Mouse (Mus musculus) kidney, postnatal 36 days (tissue): ENCODE data around the gene Apol9b.

ENCODE experiments used
- DNase-seq, 2 experiments: peaks; one replicate each; pipeline ENCODE4 v3.0.0; 2021 to 2022; ENCODE audit warnings: mixed read lengths in 2 of 2

The Apol9b gene

GRCm38 (mm10) chr15:77748414-77748813 lies 19.6 kb downstream of the Apol9b start:
- no peak for DNase-seq

DNA sequence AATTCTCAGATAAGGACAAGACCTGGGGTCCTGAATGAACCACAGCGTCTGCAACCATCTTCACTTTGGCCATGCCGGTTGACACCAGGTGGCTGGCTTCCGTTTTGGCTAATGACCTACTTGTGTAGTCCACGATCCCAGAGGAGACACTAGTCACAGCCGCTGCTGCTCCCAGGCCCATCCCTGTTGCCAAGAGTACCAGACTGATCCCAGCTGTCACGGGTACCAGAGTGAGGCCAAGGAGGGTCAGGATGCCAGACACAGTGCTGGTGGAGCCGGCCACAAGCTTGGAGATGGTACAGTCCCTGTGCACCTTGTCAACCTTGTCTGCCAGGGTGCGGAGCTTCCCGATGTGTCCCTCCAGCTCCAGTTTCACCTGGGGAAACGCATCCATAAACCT lies 20.9 kb downstream of the Apol9b start:
- DNase-seq = no peak

- DNase-seq = peak; percentile 43 to 73
These were observed 21.6 kb downstream of the Apol9b start for GRCm38 (mm10) chr15:77750461-77750860.

DNA sequence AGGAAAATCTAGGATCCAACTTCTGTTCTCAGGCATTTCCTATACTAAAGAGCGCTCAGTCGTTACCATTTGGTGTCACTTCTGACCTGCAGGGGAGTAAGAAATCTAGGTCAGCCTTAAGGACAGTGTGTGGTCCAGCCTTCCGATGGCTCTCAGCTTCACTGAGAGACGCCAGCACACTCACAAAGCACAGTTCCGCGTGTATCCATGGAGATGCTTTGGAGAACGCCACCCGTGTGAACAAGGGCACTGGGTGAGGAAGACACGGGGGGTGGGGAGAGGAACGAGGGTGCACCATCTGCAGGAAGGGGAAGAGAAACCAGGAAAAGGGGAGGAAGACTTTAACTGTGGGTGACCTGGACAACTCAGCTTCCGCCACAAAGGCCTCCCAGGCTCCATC lies 23.6 kb downstream of the Apol9b start:
- DNase-seq = no peak

DNA sequence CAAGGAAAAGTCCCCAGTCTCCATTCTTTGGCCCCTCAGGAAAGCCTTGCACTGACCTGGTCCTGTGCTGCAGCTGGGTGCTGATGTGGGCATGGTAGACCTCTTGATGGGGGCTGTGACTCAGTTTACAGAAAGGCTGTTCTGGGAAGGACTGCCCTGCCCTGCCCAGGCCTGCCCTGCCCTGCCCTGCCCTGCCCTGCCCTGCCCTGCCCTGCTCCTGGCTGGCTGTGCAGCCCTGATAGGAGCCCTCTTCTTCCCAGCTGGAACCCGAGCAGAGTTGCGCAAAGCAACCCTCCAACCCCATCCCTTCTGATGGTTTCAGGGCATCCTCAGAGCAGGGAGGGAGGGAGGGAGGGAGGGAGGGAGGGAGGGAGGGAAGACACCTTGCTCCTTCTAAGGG lies 26.3 kb downstream of the Apol9b start:
- DNase-seq = no peak

- no peak for DNase-seq
These were observed 27.2 kb downstream of the Apol9b start for GRCm38 (mm10) chr15:77756081-77756480.

DNA sequence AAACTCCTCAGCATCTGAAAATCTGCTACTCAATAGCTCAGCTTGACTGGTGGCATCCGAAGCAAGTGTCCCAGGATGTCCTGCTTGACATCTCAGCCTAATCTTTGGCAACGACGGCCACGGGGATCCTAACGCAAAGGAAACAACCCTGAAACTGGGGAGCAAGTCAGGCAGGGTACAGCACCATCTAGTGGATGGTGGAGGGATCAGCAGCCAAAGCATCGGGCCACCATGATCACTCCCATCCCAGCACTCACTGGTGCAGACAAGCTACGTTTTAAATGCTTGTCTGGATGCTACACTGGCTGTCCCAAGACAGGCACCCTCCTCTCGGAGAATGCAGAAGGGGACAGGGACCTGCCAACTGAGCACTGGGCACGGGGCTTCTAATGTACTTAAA lies 28.0 kb downstream of the Apol9b start, which contains the start of gene Apol8:
Gene Apol8, minus strand, starts transcription at position 156 of the 400 bp plus-strand sequence.
- peak; percentile 35 to 67 for DNase-seq

- no peak for DNase-seq
These were observed 28.9 kb downstream of the Apol9b start for GRCm38 (mm10) chr15:77757586-77758226.

GRCm38 (mm10) chr15:77760037-77760436 lies 31.2 kb downstream of the Apol9b start:
- DNase-seq = no peak

GRCm38 (mm10) chr15:77761083-77761482 lies 32.2 kb downstream of the Apol9b start:
- no peak for DNase-seq

GRCm38 (mm10) chr15:77761561-77762380 lies 32.9 kb downstream of the Apol9b start:
- peak; percentile 39 to 66 for DNase-seq

DNA sequence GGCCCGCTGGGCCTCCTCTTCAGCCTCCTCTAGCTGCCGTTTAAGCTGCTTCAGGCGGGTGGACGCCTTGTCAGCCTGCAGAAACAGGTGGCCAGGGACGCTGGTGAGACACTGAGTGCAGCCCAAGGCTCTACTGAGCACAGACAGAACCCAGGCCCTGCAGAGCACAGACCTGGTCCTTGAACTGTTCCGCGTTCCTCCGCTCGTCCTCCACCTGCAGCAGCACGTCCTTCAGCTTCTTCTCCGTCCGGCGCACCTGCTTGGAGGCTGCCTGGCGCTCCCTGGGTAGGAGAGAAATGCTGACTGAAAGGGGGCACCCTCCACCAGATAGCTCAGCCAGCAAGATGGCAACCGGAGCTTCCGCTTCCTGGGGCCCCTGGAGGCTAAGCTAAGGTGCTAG lies 34.2 kb downstream of the Apol9b start:
- DNase-seq = no peak

GRCm38 (mm10) chr15:77763702-77764101 lies 34.9 kb downstream of the Apol9b start:
- DNase-seq = no peak

GRCm38 (mm10) chr15:77764391-77765006 lies 35.7 kb downstream of the Apol9b start:
- DNase-seq = peak; percentile 63 to 74

DNA sequence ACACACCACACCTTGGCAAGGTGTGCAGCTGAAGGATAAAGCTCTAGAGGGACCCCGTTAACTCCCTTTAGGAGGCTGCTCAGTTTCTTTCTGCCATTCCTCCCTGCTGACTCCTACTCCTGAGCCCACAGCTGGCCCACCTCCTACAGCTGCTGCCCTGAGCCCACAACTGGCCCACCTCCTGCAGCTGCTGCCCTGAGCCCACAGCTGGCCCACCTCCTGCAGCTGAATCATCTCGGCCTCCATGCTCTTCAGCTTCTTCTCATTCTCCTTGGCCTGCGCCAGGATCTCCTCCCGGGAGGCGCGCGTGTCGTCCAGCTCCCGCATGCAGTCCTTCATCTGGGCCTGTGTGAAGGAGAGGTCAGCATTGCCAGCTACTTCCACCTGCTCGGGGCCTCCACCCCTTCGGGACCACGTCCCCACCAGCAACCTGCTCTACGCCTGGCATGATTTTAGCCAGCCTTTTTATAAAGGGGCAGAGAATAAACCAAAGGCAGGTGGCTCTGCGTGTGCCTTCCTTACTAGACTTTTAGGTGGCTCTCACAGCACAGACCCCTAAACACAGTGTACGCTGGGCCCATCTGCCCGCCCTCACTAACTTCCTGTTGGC lies 36.8 kb downstream of the Apol9b start:
- no peak for DNase-seq

DNA sequence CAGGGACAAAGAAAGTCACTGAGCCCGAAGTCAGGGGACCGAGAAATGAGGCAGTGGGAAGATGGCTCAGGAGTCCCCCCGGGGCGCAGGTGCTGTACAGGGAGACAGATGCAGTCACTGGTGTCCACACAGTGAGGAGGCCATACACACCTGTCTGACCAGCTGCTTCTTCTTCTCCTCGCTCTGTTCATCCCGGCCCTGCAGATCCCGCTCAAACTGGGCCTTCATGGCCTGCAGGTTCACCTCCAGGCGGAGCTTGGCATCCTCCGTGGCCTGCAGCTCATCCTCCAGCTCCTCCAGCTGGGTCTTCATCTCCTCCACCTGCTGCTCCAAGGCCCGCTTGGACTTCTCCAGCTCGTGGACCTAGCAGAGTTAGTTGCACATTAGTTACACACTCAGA lies 38.1 kb downstream of the Apol9b start:
- DNase-seq = no peak

DNA sequence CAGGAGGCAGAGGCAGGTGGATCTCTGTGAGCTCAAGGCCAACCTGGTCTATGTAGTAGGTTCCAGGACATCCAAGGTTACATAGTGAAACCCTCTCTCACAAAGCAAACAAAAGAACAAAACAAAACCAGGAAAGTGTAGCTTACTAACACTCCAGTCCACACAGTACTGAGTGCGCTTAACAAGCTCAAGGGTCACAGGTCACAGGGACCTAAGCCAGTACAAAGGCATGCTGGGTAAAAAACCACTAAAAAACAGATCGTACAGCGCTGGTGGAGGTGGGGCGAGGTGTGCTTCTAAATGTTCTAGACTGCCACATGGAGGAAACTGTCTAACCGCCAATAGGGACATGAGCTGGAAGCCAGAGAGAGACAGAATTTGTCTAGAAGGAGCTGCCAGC lies 41.5 kb downstream of the Apol9b start:
- DNase-seq = peak; percentile 51 to 54

- DNase-seq = no peak
These were observed 42.1 kb downstream of the Apol9b start for GRCm38 (mm10) chr15:77770942-77771341.

DNA sequence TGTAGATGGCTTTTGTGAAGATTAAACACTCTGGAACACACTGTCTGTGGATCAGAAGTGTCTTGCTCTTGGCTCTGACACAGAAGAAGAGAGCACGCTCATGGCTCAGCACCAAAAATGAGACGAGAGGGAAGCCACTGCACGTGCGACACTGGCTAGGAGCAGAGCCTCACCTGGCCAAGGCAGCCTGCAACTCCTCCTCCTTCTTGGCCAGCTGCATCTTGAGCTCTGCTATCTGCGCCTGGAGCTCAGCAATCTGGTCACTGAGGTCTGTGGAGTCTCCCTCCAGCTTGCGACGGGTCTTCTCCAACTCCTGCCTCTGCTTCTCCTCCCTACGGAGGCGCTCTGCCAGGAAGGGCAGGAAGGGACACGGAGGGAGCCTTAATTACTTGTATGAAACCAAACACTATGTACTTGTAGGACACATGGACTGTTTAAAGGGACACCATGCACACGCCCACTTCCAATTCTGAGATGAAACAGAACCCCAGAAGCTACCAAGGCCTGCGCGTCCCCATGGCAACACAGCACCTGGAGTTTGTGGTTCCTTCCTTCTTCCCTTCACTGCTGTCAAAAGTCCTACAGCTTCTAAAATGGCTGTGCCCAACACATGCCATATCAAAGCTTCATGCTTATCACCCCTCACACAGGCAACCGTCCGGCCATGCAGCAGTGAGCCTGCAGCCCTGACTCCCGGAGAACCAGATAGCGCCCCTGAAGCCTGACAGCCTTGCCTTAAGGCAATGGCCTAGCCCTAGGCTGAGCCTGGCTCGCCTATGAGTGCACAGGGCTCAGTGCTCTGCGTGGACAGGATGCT lies 44.5 kb downstream of the Apol9b start:
- DNase-seq = no peak

- no peak for DNase-seq
These were observed 45.5 kb downstream of the Apol9b start for GRCm38 (mm10) chr15:77774303-77774702.

GRCm38 (mm10) chr15:77775186-77775963 lies 46.5 kb downstream of the Apol9b start:
- peak; percentile 70 to 92 for DNase-seq
